Mouse (Mus musculus): ENCODE data around the gene Tmem25. TPM values are rescaled to one million over a fixed set of nuclear protein-coding genes. Genes with fewer than 3 reads are reported as not detected.

Gene Tmem25
- 1 to 10 TPM; 2.7 to 3.3 TPM for total RNA-seq (2023)

GRCm38 (mm10) chr9:44799102-44799957, at the start of gene Tmem25:
Tmem25 (minus strand) TSS chr9:44799307.

GRCm38 (mm10) chr9:44802808-44803450, 3.8 kb upstream of the Tmem25 start, which contains the start of gene Ttc36:
Ttc36 (minus strand) TSS chr9:44803072.

GRCm38 (mm10) chr9:44767101-44768028, 31.7 kb downstream of the Tmem25 start, which contains the start of the genes Arcn1 and Ift46:
Arcn1 (minus strand) TSS chr9:44767845.
Ift46 (plus strand) TSS chr9:44767908.

Other genes starting within 250 kb of the Tmem25 start
- 10 to 100 TPM; 14.1 TPM for gene Cxcr5, start 237.4 kb downstream of the Tmem25 start, total RNA-seq (2023)
- 100 to 1,000 TPM; 214 to 236 TPM for gene Ddx6, start 194.4 kb downstream of the Tmem25 start, total RNA-seq (2023)
- gene Treh, start 126.1 kb downstream of the Tmem25 start, total RNA-seq (2023): not detected
- gene Phldb1, start 64.1 kb downstream of the Tmem25 start, total RNA-seq (2023): 1 to 10 TPM; 1.2 to 2.4 TPM
- 100 to 1,000 TPM; 119 to 126 TPM for gene Arcn1, start 31.5 kb downstream of the Tmem25 start, total RNA-seq (2023)
- 10 to 100 TPM; 36.9 to 45.6 TPM for gene Ift46, start 31.4 kb downstream of the Tmem25 start, total RNA-seq (2023)
- gene Ttc36, start 3.8 kb upstream of the Tmem25 start, total RNA-seq (2023): 10 to 100 TPM in 1 of 2 experiments, 1 to 10 TPM in 1; 8.5 to 11.2 TPM
- 100 to 1,000 TPM; 162 to 179 TPM for gene Kmt2a, start 82.0 kb upstream of the Tmem25 start, total RNA-seq (2023)
- gene Atp5l, start 121.4 kb upstream of the Tmem25 start, total RNA-seq (2023): 100 to 1,000 TPM; 146 to 149 TPM
- 100 to 1,000 TPM in 1 of 2 experiments, 10 to 100 TPM in 1; 97.0 to 130 TPM for gene Ube4a, start 166.3 kb upstream of the Tmem25 start, total RNA-seq (2023)
- 100 to 1,000 TPM; 492 to 549 TPM for gene Cd3g, start 181.1 kb upstream of the Tmem25 start, total RNA-seq (2023)
- gene Cd3d, start 182.5 kb upstream of the Tmem25 start, total RNA-seq (2023): 100 to 1,000 TPM; 523 to 573 TPM
- 100 to 1,000 TPM; 887 to 950 TPM for gene Cd3e, start 210.3 kb upstream of the Tmem25 start, total RNA-seq (2023)
- gene Mpzl2, start 240.5 kb upstream of the Tmem25 start, total RNA-seq (2023): under 1 TPM in 1 of 2 experiments, not detected in 1; 0.74 TPM